Mouse (Mus musculus): ENCODE results near the gene Gtpbp3. TPM values are rescaled to one million over a fixed set of nuclear protein-coding genes. Genes with fewer than 3 reads are reported as not detected.
"Not testable (repeated sequence)": the region's sequence is repeated elsewhere in the genome, so short reads cannot be mapped to it uniquely, and the experiment has no call there.

The Gtpbp3 gene
- polyA plus RNA-seq, 1 experiment from 2014 or later, result 15.4 TPM

DNA sequence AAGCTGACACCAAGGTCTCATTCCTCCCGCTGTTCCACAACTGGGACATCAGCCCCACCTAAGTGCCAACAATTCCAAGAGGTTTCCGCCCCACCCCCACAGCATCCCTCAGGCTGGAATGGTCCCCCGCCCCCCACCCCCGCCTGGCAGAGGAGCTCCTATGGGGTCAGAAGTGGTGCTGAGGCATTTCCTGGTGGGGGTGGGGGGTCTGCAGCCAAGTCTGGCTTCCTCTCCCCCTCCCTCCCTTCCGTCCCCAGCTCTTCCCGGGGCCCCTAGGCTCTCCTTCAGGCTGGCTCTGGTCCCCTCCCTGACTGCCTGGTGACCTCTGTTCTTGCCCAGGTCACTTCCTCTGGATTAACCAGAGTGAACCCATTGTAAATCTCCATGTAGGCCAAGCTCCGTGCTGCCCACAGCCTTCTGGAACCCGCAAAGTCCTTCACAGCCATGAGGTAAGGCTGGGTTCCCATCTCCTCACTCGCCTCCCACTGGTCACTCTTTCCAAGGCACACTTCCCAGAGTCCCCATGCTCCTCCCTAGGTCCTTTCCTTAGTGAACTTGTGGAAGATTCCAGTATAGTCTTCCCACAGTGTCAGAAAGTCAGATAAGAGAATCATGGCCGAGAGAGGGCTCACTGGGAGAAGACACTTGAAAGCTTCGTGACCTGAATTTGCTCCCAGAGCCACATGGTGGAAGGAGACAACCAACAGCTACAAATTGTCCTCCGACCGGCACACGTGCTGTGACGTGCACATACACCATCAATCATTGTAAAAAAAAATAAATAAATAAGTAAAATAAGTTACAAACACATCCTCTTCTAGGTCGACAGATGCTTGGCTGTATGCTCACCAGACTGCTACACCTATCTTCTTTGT lies 11.2 kb downstream of the Gtpbp3 start:
- H3K9ac ChIP-seq (replicated peaks), result no peak overlapping the region
- no peak overlapping the region for H3K4me3 ChIP-seq (replicated peaks)
- H3K9me3 ChIP-seq (replicated peaks), result no peaks in the 10 kb centered on the region
- H3K36me3 ChIP-seq, result peaks cover 2% of the 10 kb centered on the region
- H3K4me2 ChIP-seq, result no peak overlapping the region
- H3K27me3 ChIP-seq (replicated peaks), result no peaks in the 10 kb centered on the region
- peaks cover 37% of the 10 kb centered on the region for H3K4me1 ChIP-seq
- no peak for ATAC-seq (ENCODE audit: low FRiP score)
- WGBS, result 41% methylated on average over 16 of the region's 16 CpGs
- no peak overlapping the region for H3K27ac ChIP-seq (replicated peaks)

DNA sequence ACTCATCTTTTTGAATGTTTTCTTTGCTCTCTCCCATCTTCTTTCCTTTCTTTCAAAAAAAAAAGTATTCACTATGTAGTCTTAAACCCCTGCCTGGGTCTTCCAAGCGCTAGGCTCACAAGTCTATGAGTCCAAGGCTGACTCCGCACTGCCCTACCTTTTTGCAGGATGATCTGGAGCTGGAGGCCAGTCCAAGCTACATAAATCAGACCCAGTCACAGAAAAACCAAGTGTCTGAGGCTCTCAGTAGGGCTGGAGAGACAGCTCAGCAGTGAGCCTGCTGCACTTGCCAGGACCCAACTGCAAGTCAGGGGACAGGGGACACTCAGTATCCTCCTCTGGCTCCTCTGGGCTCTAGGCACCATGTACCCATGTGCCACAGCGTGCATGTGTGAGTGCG lies 16.4 kb downstream of the Gtpbp3 start:
- H3K36me3 ChIP-seq, result no peaks in the 10 kb centered on the region

DNA sequence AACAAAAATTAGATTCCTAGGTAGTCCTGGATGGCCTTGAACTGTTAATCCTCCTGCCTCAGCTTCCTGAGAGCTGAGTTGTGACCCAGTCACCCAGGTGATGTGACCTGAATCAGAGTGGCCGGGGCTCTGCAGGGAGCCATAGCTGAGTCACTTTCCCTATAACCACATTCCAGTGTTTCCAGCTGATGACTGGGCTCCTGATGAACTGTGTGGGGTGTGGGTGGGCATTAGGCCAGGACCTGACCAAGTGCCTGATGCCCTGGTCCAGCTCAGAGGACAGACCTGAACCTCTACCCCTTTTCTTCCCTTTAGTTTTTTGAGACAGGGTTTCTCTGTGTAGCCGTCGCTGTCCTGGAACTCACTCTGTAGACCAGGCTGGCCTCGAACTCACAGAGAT lies 17.4 kb downstream of the Gtpbp3 start:
- peaks cover 57% of the 10 kb centered on the region for H3K27me3 ChIP-seq (replicated peaks)
- H3K9me3 ChIP-seq (replicated peaks), result no peaks in the 10 kb centered on the region
- no peak overlapping the region for H3K9ac ChIP-seq (replicated peaks)
- 92% methylated on average over 4 of the region's 4 CpGs for WGBS
- H3K4me3 ChIP-seq (replicated peaks), result no peak overlapping the region
- H3K4me1 ChIP-seq, result peaks cover 17% of the 10 kb centered on the region
- no peak overlapping the region for H3K27ac ChIP-seq (replicated peaks)
- no peak for ATAC-seq (ENCODE audit: low FRiP score)
- H3K36me3 ChIP-seq, result no peaks in the 10 kb centered on the region
- H3K4me2 ChIP-seq, result no peak overlapping the region

More for the DNA sequence above, 16.4 kb downstream of the Gtpbp3 start:
- H3K9me3 ChIP-seq (replicated peaks), result no peaks in the 10 kb centered on the region
- ATAC-seq (ENCODE audit: low FRiP score), result no peak
- H3K9ac ChIP-seq (replicated peaks), result no peak overlapping the region
- H3K4me2 ChIP-seq, result no peak overlapping the region
- H3K4me3 ChIP-seq (replicated peaks), result no peak overlapping the region
- peaks cover 17% of the 10 kb centered on the region for H3K4me1 ChIP-seq
- no peak overlapping the region for H3K27ac ChIP-seq (replicated peaks)
- 94% methylated on average over 4 of the region's 4 CpGs for WGBS
- H3K27me3 ChIP-seq (replicated peaks), result peaks cover 47% of the 10 kb centered on the region

DNA sequence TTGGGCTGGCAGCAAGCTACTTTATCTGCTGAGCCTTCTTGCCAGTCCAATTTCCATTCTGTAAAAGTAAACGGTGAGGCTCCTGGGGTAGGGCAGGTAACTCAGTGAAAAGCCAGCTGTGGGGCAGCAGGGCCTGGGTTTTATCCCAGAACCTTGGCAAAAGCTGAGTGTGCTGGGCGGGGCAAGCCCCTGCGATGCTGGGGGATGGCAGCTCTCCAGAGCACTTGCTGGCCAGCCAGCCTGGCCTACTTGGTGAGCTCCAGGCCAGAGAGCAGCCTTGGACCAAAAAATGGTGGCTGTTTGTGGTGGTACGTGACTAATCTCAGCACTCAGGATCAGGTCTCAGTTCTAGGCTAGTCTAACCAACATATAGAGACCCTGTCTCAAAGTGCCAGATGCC lies 18.1 kb downstream of the Gtpbp3 start:
- H3K27me3 ChIP-seq (replicated peaks), result peaks cover 61% of the 10 kb centered on the region
- 82% methylated on average over 4 of the region's 4 CpGs for WGBS
- ATAC-seq (ENCODE audit: low FRiP score), result no peak
- H3K9me3 ChIP-seq (replicated peaks), result no peaks in the 10 kb centered on the region
- H3K4me2 ChIP-seq, result no peak overlapping the region
- H3K27ac ChIP-seq (replicated peaks), result no peak overlapping the region
- H3K4me3 ChIP-seq (replicated peaks), result no peak overlapping the region
- H3K9ac ChIP-seq (replicated peaks), result no peak overlapping the region
- H3K36me3 ChIP-seq, result no peaks in the 10 kb centered on the region
- H3K4me1 ChIP-seq, result peaks cover 17% of the 10 kb centered on the region

DNA sequence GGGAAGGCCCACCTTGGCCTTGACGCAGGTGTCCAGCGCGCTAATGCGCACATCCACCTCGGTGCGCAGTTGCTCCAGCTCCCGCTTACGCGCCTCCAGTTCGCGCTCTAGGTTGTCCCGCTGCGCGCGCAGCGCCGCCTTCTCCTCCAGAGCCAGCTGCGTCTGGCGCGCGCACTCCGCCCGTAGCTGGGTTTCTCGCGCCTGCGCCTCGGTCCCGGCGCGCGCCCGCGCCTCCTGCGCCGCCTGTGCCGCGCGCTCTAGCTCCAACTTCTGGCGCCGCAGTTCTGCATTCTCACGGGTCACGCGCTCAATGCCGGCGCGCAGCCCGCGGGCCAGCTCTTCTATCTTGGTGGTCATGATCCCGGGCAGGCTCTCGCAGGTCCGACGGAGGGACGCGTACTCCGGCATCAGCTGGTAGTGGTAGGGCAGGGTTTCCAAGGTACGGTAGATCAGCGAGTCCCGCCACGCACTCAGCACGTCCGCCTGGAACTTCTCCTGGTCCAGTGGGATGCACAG lies 19.7 kb downstream of the Gtpbp3 start:
- Histone ChIP-seq H3K9me3 (replicated peaks) (no peaks in the 10 kb centered on the region), H3K36me3 (no peaks in the 10 kb centered on the region), H3K4me1 (peaks cover 17% of the 10 kb centered on the region), H3K9ac (replicated peaks) (peak overlapping the region; percentile 34), H3K4me2 (peak overlapping the region; percentile 66), H3K27me3 (replicated peaks) (peaks cover 68% of the 10 kb centered on the region), H3K4me3 (replicated peaks) (peak overlapping the region; percentile 42), H3K27ac (replicated peaks) (no peak overlapping the region)
- ATAC-seq (ENCODE audit: low FRiP score), result peak; percentile 88
- WGBS, result under 1% methylated on average over 61 of the region's 61 CpGs

DNA sequence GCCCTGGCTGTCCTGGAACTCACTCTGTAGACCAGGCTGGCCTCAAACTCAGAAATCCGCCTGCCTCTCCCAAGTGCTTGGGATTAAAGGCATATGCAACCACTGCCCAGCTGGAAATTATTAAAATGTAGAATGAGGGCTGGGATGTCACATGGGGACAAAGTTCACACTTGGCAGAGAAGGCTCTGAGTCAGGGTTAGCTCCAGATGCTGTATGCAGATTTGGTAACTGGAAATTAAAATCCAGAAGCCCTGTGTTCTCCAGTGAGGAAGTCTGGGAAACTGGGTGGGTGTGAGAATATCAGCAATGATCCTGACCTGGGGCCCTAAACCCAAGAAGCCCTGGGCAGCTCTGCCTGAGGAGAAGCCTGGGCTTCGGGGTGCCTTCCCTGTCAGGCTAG lies 21.4 kb downstream of the Gtpbp3 start:
- WGBS, result 70% methylated on average over 2 of the region's 2 CpGs
- H3K4me2 ChIP-seq, result no peak overlapping the region
- no peak for ATAC-seq (ENCODE audit: low FRiP score)
- peaks cover 17% of the 10 kb centered on the region for H3K4me1 ChIP-seq
- H3K9ac ChIP-seq (replicated peaks), result no peak overlapping the region
- H3K27me3 ChIP-seq (replicated peaks), result peaks cover 68% of the 10 kb centered on the region
- no peak overlapping the region for H3K27ac ChIP-seq (replicated peaks)
- H3K4me3 ChIP-seq (replicated peaks), result no peak overlapping the region
- no peaks in the 10 kb centered on the region for H3K36me3 ChIP-seq
- H3K9me3 ChIP-seq (replicated peaks), result no peaks in the 10 kb centered on the region

DNA sequence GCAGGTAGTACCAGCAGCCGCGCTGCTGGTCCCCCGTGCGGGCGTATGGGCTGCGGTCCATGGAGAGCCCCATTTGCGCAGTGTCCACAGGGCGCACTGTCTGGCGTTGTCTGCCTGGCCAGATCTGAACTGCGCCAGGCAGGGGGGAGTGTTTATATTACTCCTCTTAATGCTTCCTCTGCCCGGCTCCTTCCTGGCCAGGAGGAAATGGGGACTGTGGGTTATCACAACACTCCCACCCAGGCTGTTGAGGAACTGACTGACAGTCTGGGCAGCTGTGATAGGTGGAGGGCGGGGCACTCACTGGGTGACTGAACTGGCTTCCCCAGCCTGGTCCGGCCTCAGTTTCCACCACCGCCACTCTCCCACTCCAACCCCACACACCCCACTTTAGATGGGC lies 23.7 kb downstream of the Gtpbp3 start, which contains the start of gene Plvap:
Gene Plvap, minus strand, starts transcription at position 109 of the 400 bp plus-strand sequence.
- 62% methylated on average over 14 of the region's 14 CpGs for WGBS
- no peak for ATAC-seq (ENCODE audit: low FRiP score)
- H3K27me3 ChIP-seq (replicated peaks), result peaks cover 46% of the 10 kb centered on the region
- no peaks in the 10 kb centered on the region for H3K36me3 ChIP-seq
- no peaks in the 10 kb centered on the region for H3K9me3 ChIP-seq (replicated peaks)
- no peak within 1 kb of the TSS for H3K9ac ChIP-seq (replicated peaks)
- H3K4me1 ChIP-seq, result peaks cover 17% of the 10 kb centered on the region
- H3K4me3 ChIP-seq (replicated peaks), result no peak within 1 kb of the TSS
- no peak within 1 kb of the TSS for H3K4me2 ChIP-seq
- no peak within 1 kb of the TSS for H3K27ac ChIP-seq (replicated peaks)

DNA sequence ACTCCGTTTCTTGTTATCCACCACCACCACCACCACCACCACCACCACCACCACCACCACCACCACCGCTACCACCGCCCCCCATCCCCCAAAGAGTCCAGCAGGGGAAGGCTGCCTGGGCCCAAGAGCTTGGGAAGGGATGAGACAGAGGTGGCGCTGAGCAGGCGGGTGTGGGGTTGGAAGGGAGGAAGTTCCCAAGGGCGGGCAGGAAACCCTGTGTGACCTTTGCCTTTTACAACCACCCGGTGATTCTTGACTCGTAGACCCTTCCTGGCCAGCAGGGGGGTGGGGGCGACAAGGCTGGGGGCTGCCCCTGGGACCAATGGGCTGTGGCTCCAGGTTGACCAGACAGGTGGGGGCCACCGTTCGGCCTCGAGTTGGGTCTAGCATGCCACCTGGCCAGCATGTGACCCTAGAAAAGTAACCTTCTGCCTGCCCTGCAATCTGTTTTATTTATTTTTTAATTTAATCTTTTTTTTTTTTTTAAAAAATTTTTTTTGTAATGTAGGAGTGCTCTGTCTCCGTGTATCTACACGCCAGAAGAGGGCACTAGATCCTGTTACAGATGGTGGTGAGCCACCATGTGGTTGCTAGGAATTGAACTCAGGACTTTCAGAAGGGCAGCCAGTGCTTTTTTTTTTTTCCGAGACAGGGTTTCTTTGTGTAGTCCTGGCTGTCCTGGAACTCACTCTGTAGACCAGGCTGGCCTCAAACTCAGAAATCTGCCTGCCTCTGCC lies 25.3 kb downstream of the Gtpbp3 start:
- peaks cover 5% of the 10 kb centered on the region; the same call in 1 of the 2 replicates for H3K4me1 ChIP-seq
- H3K9me3 ChIP-seq (replicated peaks), result no peaks in the 10 kb centered on the region
- H3K27ac ChIP-seq (replicated peaks), result no peak overlapping the region
- no peak overlapping the region for H3K4me2 ChIP-seq
- H3K27me3 ChIP-seq (replicated peaks), result peaks cover 31% of the 10 kb centered on the region
- H3K4me3 ChIP-seq (replicated peaks), result no peak overlapping the region
- ATAC-seq (ENCODE audit: low FRiP score), result no peak
- WGBS, result 70% methylated on average over 15 of the region's 15 CpGs
- H3K36me3 ChIP-seq, result no peaks in the 10 kb centered on the region
- no peak overlapping the region for H3K9ac ChIP-seq (replicated peaks)

DNA sequence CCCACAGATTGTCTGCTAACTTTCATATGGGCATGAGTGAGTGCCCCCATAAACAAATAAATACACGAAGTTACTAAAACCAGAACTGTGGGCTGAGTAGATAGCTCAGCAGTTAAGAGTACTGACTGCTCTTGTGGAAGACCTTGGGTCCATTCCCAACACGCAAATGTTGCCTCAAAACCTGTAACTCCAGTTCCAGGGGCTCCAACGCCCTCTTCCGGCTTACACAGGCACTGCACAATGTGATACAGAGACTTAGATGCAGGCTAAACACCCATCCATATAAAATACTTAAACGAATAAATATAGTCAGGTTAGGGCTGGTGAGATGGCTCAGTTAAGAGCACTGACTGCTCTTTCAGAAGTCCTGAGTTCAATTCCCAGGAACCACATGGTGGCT lies 27.1 kb downstream of the Gtpbp3 start:
- H3K9ac ChIP-seq (replicated peaks), result no peak overlapping the region
- ATAC-seq (ENCODE audit: low FRiP score), result no peak
- no peaks in the 10 kb centered on the region for H3K9me3 ChIP-seq (replicated peaks)
- no peaks in the 10 kb centered on the region for H3K36me3 ChIP-seq
- H3K4me1 ChIP-seq, result 0 out of 2 replicates have a peak, but pooled peaks cover 3% of the 10 kb centered on the region
- no peak overlapping the region for H3K4me2 ChIP-seq
- 67% methylated on average over 5 of the region's 5 CpGs for WGBS
- H3K27me3 ChIP-seq (replicated peaks), result peaks cover 14% of the 10 kb centered on the region
- H3K27ac ChIP-seq (replicated peaks), result no peak overlapping the region
- no peak overlapping the region for H3K4me3 ChIP-seq (replicated peaks)

DNA sequence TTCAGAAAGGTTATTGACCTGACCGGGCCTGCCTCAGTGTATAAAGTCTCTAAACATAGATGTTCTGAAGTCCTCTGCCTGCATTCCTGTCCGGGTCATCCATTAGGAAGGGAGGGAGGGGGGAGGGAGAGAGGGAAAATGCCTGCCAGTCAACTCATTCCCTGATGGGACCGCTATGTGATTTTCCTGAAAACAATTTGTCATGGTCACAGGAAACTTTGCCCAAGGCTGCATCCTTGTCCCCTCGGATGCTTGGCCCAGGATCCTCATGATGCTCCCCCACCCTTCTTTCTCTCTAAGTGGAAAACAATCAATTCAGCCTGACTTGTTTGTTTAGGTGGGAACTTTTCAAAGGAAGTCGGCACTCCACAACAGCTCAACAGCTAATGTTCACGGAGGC lies 28.9 kb downstream of the Gtpbp3 start:
- H3K4me3 ChIP-seq (replicated peaks), result no peak overlapping the region
- no peaks in the 10 kb centered on the region for H3K36me3 ChIP-seq
- 15% methylated on average over 6 of the region's 6 CpGs for WGBS
- H3K9ac ChIP-seq (replicated peaks), result no peak overlapping the region
- H3K27ac ChIP-seq (replicated peaks), result no peak overlapping the region
- H3K27me3 ChIP-seq (replicated peaks), result peaks cover 8% of the 10 kb centered on the region
- peaks cover 8% of the 10 kb centered on the region; the same call in 1 of the 2 replicates for H3K4me1 ChIP-seq
- no peak overlapping the region for H3K4me2 ChIP-seq
- no peaks in the 10 kb centered on the region for H3K9me3 ChIP-seq (replicated peaks)
- ATAC-seq (ENCODE audit: low FRiP score), result no peak

DNA sequence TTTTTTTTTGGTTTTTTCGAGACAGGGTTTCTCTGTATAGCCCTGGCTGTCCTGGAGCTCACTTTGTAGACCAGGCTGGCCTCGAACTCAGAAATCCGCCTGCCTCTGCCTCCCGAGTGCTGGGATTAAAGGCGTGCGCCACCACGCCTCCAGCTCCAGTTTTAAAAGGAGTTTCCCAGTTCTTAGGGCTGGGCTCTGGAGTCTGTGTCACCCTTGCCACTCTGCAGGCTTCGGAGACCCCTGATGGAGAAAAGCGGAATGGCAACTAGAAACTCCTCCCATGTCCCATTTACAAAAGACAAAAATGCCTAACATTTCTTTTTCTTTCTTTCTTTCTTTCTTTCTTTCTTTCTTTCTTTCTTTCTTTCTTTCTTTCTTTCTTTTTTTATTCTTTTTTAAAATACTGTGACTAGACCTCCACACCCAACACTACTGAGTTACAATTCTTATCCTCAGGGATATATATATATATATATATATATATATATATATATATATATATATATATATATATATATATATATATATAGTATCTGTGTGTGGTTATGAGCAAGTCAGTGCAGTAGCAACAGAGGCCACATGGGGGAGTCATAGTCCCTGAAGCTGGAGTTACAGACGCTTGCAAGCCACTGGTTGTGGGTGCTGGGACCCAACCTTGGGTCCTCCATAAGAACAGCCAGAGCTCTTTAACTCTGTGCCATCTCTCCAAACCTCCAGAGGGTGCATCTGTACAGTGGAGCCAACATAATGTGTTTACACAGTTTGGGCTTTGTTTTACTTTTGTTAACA lies 31.3 kb downstream of the Gtpbp3 start:
- not testable (repeated sequence) for H3K9me3 ChIP-seq (replicated peaks); H3K4me2 ChIP-seq; H3K27ac ChIP-seq (replicated peaks); ATAC-seq (ENCODE audit: low FRiP score); H3K36me3 ChIP-seq; H3K4me3 ChIP-seq (replicated peaks); H3K9ac ChIP-seq (replicated peaks)
- peaks cover 23% of the 10 kb centered on the region for H3K27me3 ChIP-seq (replicated peaks)
- peaks cover 10% of the 10 kb centered on the region; the same call in 1 of the 2 replicates for H3K4me1 ChIP-seq
- 39% methylated on average over 9 of the region's 10 CpGs for WGBS
